Mouse (Mus musculus) thymus, adult 18-20 months (tissue): ENCODE results near the gene Chek1.
A peak's percentile ranks its signal among the peaks of the same experiment; 100 is the strongest.

Experiments
- DNase-seq, 2 experiments: peaks; one replicate each; pipeline ENCODE4 v3.0.0; 2022; ENCODE audit warnings: mixed read lengths in 2 of 2

Chek1 gene

DNA sequence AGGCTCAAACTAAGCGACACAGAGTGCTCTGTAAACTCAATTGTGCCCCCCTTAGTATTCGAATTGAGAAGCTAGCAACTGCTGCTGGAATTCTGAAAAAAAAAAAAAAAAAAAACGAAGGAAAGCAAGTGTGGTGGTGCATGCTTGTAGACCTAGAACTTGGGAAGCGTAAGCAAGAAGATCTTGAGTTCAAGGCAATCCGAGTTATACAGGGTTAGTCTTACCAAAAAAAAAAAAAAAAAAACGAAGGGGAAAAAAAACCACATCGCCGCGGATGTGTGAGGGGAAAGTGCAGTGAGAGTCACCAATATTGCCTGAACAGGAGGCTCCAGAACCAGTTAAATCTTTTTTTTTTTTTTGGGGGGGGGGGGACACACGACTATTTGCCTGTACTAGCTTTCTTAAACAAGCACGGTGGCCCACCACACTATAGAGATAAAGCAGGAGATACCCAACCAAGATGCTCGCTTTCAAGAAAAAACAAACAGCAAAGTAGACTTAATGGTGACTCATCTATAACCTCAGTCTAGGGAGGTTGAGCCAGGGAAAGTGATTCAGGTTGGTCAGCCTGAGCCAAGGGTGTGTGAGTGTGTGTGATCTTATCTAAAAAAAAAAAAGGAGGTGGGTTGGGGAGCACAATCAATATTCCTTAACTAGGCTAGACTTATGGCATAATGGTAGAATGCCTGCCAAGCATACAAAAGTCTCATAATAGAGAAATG lies at the start of gene Chek1:
Gene Chek1, minus strand, starts transcription at position 32 of the 722 bp plus-strand sequence.
- no peak for DNase-seq

DNA sequence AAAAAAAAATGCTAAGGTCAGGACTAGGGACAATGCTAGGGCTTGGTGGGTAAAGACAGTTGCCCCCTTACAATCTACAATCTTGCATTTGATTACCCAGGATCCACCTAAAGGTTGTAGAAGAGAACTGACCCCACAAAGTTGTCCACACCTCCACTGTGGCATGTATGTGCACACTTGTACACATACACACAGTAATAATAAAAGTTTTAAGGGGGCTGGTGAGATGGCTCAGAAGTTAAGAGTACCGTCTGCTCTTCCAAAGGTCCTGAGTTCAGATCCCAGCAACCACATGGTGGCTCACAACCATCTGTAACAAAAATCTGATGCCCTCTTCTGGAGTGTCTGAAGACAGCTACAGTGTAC lies 42.2 kb upstream of the Chek1 start:
- DNase-seq = no peak

DNA sequence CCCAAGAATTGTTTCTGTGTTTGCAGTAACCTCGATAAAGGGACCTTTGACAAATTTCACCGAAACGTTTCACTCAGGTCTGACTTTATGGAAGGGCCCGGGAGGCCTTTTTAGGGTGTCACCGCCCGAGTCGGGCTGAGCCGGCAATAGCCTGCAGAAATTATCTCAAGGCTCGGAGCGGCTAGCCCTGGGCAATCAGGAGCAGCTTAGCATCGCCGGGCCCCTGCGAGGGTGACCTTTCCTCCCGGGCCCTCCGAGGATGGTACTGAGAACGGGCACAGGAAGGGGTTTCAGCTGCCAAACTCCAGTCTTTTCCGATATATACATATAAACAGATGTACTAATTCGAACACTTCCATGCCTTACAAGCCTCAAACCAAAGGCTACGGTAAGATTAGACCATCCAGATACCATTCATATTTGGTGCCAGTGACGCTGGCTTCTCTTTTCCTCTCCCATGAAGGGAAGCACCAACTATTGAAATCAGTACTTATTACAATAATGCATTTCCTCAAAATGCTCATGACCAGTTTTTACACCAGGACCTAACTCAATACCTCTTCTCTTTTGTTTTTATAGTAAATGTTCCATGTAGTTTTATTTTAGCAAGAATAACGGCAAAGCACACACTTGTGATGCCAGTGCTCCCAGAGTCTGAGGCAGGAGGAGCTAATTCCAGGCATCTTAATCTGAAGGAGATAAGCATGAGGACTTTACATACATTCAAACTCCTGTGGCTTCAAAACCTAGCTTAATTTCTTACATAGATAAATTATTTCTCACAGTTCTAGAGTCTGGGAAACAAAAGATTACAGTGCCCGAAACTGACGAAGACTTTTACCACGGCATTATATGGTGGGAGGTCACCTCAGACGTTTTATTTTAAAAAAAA lies 41.5 kb upstream of the Chek1 start:
- DNase-seq = peak; percentile 33 to 34

DNA sequence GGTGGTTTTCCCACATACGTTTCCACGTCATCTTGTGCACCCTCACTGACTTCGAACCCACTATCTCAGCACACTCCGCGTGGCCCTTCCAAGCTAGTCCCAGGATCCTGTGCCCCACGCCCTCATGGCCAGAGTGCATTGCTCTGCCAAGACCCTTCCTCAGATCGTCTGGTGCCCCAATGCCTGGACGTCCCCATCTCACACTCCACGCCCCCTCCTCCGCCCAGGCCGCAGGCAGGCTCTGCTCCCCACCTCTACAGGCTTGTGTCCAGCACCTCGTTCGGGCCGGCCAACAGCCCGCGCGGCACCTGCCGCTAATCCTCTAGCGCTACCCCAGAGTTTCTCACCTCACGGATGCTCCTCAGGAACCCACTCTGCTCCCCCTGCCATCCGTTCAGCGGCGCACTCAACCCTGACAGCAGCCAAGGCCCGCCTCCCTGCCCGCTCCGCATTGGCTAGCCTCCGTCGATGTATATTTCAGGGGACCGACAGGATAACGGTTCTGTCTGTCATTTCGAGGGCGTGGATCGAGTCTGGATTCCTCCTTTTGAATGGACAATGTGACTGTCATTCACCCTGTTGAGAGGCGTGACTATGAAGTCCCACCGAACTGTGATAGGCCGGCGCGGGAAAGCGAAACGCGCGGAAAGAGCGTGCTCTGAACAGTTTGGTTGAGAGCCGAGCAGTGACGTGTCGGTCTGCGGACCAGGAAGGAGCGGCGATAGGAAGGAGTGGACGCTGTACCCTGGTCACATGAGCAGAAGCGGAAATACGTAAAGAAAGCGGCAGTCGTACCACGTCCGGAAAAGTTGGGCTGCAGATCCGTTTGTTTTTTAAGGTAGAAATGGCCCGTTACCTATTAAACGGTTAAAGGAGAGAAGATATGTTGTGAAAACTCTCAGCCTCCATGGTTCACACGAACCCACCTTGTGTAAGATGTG lies 40.6 kb upstream of the Chek1 start, which contains the start of gene Stt3a:
Gene Stt3a, minus strand, starts transcription at position 477 of the 941 bp plus-strand sequence.
- DNase-seq = peak; percentile 96 to 99

DNA sequence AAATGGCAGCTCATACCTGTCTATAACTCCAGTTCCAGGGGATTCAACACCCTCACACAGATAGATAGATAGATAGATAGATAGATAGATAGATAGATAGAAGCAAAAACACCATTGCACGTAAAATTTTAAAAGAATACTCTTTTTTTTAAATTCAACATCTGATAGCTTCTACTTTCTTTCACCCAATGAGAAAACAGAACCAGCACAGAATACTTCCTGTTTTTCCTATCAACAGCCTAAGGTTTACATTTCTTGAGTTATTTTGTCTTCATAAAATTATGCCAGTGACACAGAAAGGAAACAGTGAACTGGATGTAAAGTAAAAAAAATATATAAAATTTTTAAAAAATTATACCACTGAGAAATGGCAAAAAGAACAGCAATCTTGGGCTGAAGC lies 37.5 kb upstream of the Chek1 start:
- no peak for DNase-seq

DNA sequence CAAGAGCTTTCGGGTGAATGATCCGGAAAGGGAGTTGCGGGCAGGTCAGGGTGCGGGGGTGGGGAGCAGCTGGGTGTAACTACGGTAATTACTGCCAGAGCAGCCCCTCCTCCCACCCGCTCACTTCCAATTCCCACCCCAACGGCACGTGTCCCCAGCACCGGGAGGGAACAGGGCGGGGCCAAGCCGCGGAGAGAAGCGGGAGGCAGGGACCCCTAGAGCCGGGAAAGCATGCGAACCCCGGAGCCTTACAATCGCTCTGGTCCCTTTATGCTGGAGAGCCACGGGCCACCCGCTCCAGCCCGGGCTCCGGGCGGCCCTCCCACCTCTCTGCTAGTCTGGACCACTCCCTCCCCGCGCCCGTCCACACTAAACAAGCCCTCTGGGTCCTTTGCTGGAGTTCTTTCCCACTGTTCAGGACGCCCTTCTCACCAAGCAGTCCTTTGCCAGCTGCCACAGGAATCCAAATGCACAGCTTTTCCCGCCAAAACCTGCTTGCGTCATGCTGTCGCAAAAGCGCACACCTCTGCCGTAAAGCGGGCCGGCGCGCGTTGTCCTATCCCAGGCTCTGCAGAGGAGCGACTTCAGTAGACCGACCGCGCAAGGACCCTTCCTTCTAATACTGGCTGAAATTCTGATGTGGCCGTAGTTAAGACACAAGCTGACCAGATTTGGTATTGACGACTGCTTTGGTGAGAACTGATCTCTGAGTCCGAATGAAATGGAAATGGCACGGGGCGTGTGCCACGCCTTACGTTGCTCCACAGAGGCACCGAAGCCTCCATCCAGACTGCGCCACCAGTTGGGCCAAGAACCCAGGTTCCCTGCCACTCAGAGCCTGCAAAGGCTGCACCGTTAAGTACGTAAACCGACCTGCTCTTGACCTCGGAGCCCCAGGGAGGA lies 483 bp downstream of the Chek1 start:
- DNase-seq = peak; percentile 72 to 82

DNA sequence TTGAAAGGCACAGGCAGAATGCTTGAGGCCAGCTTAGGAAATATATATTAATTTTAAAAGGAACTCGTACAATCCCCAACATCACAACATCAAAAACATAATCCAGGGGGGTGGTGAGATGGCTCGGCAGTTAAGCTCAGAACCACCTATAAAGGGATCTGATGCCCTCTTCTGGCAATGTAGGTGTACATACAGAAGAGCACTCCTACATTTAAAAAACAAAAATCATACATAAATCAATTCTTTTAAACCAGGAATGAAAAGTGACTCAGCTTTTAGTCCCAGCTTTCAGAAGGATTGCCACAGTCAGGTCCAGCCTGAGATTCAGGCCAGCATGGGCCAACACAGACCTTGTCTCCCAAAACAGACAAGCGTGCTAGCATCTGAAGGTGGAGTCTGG lies 10.2 kb downstream of the Chek1 start:
- DNase-seq = no peak

DNA sequence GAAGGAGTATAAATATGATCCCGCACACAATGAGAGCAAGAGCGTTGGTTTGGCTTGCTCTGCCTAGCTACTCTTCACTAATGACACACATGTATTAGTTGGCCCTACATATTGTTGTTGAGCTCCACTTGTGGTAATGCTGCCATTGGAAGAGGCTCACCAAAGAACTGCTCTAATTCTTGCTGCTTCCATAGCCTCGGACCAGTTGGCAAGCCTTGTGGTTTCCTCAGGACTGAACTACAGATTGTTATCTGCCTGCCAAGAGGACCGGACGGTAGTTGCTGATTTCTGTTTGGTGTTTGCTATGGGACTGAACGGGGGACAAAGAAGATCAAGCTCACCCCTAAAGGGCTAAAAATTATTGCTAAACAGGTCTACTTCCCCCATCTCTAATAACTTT lies 19.6 kb downstream of the Chek1 start:
- no peak for DNase-seq

DNA sequence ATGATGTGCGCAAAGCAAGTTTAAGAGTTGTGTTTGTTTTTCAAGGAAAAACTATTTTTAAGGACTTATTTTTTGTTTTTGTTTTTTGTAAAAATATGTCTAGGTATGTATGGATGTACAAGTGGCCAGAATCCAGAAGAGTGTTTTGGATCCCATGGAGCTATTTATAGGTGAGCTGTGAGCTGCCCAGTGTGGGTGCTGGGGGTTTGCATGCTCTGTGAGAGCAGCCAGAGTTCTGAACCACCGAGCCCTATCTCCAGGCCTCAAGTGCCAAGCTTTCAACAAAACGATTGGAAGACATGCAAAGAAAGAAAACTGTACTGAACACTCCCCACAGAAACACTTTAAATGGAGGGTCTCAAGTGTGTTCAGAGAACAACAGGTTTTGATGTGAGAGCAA lies 20.9 kb downstream of the Chek1 start:
- DNase-seq = no peak

DNA sequence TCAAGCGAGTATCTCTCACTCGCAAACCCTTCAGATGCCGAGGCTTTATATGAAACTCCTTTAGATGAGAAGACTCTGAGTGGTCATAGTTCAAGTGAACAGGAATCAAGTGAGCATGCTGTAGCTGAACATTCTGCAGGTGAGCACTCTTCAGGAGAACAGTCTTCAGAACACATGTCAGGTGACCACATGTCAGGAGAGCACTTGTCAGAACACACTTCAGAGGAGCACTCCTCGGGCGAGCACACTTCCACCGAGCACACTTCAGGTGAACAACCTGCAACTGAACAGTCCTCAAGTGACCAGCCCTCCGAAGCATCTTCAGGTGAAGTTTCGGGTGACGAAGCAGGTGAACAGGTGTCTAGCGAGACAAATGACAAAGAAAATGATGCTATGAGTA lies 32.6 kb downstream of the Chek1 start:
- DNase-seq = no peak

DNA sequence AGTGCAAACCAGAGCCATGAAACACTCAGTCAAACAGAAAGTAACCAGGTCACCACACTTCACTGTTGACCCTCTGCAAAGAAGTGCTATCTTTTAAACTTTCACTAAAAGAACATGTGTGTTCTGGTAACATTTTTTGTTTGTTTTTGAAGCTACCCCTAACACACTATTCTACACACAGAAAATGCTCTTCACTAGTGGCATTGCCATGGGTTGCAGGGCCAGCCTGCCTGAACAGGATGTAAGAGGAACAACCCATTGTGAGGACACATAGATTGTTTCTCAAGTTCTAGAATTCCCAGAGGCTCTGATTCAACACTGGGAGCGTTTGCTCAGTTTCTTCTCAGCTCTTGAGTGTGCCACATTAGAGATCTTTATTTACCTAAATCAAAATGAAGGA lies 33.9 kb downstream of the Chek1 start, which contains the start of gene Acrv1:
Gene Acrv1, plus strand, starts transcription at position 301 of the 400 bp plus-strand sequence.
- no peak for DNase-seq

DNA sequence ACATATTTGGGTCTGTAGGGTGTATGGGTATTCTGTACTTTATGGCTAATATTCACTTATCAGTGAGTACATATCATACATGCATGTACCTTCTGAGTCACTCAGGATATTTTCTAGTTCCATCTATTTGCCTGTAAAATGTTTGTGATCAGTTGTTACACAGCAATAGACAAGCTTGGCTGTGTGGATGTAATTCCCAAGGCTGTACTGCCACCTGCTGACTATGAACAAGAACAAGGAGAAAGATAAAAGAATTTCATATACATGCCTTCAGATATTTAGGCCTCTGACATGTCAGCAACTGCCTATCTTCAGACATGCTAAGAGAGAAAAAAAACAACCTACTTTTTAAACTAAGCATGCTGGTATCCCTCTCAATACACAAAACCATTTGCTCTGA lies 39.5 kb downstream of the Chek1 start:
- DNase-seq = no peak

DNA sequence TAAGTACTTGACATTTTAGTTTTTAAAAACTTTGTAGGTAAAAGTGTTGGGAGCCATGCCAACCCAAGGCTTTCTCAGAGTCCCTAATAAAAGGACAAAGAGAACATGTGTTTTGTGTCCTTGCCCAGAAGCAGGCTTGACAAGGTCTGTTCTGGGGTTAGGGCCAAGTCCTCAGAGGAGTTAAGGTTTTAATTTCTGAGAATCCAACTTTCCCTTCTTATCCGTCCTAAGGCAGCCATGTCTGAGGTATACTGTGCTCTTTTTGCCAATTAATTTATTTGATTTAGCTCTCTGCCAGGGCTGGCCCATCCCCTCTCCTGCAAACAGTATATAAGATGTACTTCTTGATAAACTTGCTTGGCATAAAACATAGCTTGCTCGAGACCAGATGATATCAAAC lies 45.4 kb downstream of the Chek1 start:
- DNase-seq = no peak
